Mouse (Mus musculus) liver, embryonic 11.5 days (tissue): ENCODE measurements around the gene Wnt3. TPM values are rescaled to one million over a fixed set of nuclear protein-coding genes. Genes with fewer than 3 reads are reported as not detected.
A peak's percentile ranks its signal among the peaks of the same experiment; 100 is the strongest.

ENCODE experiments used
- ATAC-seq: fragments of 200-750 bp; cut with Nextera tagmentation; replicated peaks from 2 replicates; pipeline ENCODE4 v1.8.0; 2017; ENCODE audit warnings: moderate number of reproducible peaks, mild to moderate bottlenecking, moderate TSS enrichment, moderate library complexity; ENCODE audit not compliant: low FRiP score
- DNase-seq: peaks from one replicate; pipeline ENCODE4 v3.0.0-alpha.2; 2017; ENCODE audit warnings: low spot score
- H3K27ac ChIP-seq: fragments of 300-500 bp; sonication (generic); 2 replicates; pipeline ENCODE4 v1.5.1; 2014; ENCODE audit warnings: mild to moderate bottlenecking, low read depth, low read length, control low read depth
- H3K27me3 ChIP-seq: fragments of 300-500 bp; sonication (generic); replicated peaks from 2 replicates; pipeline ENCODE4 v1.6.1; 2014; ENCODE audit warnings: low read length, mixed read lengths; ENCODE audit not compliant: control insufficient read depth, insufficient read depth
- H3K36me3 ChIP-seq: fragments of 300-500 bp; sonication (generic); 2 replicates; pipeline ENCODE4 v1.6.1; 2014; ENCODE audit warnings: mild to moderate bottlenecking, low read length, moderate library complexity, mixed read lengths; ENCODE audit not compliant: control insufficient read depth, insufficient read depth
- H3K4me1 ChIP-seq: fragments of 300-500 bp; sonication (generic); replicated peaks from 2 replicates; pipeline ENCODE4 v1.6.1; 2014; ENCODE audit warnings: low read length, mixed read lengths; ENCODE audit not compliant: control insufficient read depth, insufficient read depth
- H3K4me2 ChIP-seq: fragments of 300-500 bp; sonication (generic); 2 replicates; pipeline ENCODE4 v1.6.1; 2014; ENCODE audit warnings: mild to moderate bottlenecking, control low read depth, moderate library complexity
- H3K4me3 ChIP-seq: fragments of 300-500 bp; sonication (generic); 2 replicates; pipeline ENCODE4 v1.5.1; 2014; ENCODE audit warnings: low read depth, low read length, control low read depth
- H3K9ac ChIP-seq: fragments of 300-500 bp; sonication (generic); 2 replicates; pipeline ENCODE4 v1.6.1; 2014; ENCODE audit warnings: low read depth, low read length, control low read depth
- H3K9me3 ChIP-seq: fragments of 300-500 bp; sonication (generic); 2 replicates; pipeline ENCODE4 v1.6.1; 2016; ENCODE audit warnings: low read length, inconsistent platforms, mixed read lengths; ENCODE audit not compliant: control insufficient read depth
- WGBS: fragments of 180-500 bp; shearing (Covaris S2); extraction: QIAGEN DNeasy Blood & Tissue Kit; methylation state at CpG from one replicate; pipeline ENCODE4 v1.1.7; 2014; 5-methylcytosine and 5-hydroxymethylcytosine counted together
- polyA plus RNA-seq: library from polyadenylated mRNA; unstranded; fragments of >200 nt; fragmentation: Nextera tagmentation; extraction: Ambion mirVana; gene quantifications from 2 replicates; pipeline ENCODE4 v1.2.1, GENCODE M21; 2014

The Wnt3 gene
- polyA plus RNA-seq, 1 experiment from 2014 or later: 0.47 TPM

DNA sequence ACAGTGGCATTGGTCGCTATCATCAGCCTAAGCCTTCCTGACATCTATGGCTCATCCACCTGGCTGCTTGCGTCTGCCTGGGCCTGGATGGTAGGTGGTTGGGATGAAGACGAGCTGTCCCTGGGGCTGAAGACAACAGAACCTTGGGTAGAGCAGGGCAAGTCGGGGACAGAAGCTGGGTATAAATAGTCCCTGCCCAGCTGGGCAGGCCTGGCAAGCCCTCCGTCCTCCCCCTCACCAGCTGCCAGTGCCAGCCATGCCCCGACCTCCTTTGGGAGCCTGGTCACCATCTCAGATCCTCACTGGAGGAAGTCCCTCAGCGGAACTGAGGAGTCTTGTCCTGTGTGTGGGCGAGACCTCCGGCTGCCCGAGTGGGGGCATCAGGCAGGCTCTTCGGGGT lies 30.2 kb downstream of the Wnt3 start:
- DNase-seq (no peak), ATAC-seq (no peak)
- no peak overlapping the region for H3K4me3 ChIP-seq
- no peak overlapping the region for H3K4me2 ChIP-seq
- H3K4me1 ChIP-seq: no peaks in the 10 kb centered on the region
- H3K36me3 ChIP-seq: no peaks in the 10 kb centered on the region
- no peak overlapping the region for H3K27ac ChIP-seq
- WGBS: 83% methylated on average over 11 of the region's 11 CpGs
- H3K9me3 ChIP-seq: no peaks in the 10 kb centered on the region
- H3K27me3 ChIP-seq: peaks cover 33% of the 10 kb centered on the region
- no peak overlapping the region for H3K9ac ChIP-seq

DNA sequence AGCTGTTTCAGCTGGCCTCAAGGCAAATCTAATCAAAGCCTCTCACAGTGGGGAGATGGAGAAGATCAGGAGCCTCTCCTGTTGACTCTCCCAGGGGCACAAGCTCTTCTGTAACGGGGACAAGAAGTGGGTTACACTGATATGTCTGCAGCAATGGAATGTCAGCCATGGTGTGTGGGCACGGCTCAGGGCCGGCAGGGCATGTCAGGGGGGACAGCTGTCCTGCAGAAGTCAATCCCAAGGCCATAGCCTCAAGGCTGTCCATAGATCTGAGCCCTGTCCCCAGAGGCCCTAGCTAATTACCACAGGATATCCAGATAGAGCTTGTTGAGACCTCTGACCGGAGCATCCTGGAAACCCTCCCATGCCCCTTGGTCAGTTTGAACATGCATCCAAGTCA lies 30.9 kb downstream of the Wnt3 start:
- 66% methylated on average over 4 of the region's 4 CpGs for WGBS

DNA sequence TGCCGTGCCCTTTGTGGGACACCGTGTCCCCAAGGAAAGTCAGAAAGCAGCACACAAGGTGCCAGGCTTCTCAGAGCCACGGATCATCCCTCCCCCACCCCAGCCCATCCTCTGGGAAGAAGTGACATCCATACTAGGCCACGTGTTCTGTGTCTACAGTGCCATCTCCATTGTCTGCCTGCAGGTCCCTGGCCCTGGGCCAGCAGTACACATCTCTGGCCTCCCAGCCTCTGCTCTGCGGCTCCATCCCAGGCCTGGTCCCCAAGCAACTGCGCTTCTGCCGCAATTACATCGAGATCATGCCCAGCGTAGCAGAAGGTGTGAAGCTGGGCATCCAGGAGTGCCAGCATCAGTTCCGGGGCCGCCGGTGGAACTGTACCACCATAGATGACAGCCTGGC lies 34.0 kb downstream of the Wnt3 start:
- no peak overlapping the region for H3K9ac ChIP-seq
- H3K4me3 ChIP-seq: no peak overlapping the region
- H3K27me3 ChIP-seq: peaks cover 67% of the 10 kb centered on the region
- 46% methylated on average over 12 of the region's 12 CpGs for WGBS
- no peaks in the 10 kb centered on the region for H3K9me3 ChIP-seq
- H3K4me1 ChIP-seq: 0 out of 2 replicates have a peak, but pooled peaks cover 2% of the 10 kb centered on the region
- no peak overlapping the region for H3K4me2 ChIP-seq
- no peaks in the 10 kb centered on the region for H3K36me3 ChIP-seq
- DNase-seq: no peak
- H3K27ac ChIP-seq: no peak overlapping the region
- no peak for ATAC-seq

More for the DNA sequence above, 30.9 kb downstream of the Wnt3 start:
- H3K4me3 ChIP-seq: no peak overlapping the region
- H3K9ac ChIP-seq: no peak overlapping the region
- H3K4me2 ChIP-seq: no peak overlapping the region
- peaks cover 40% of the 10 kb centered on the region for H3K27me3 ChIP-seq
- ATAC-seq (no peak), DNase-seq (no peak)
- no peaks in the 10 kb centered on the region for H3K36me3 ChIP-seq
- no peak overlapping the region for H3K27ac ChIP-seq
- no peaks in the 10 kb centered on the region for H3K4me1 ChIP-seq
- no peaks in the 10 kb centered on the region for H3K9me3 ChIP-seq

- 8% methylated on average over 29 of the region's 29 CpGs for WGBS
- Histone ChIP-seq H3K4me3 (peak overlapping the region; percentile 61), H3K27me3 (peaks cover 76% of the 10 kb centered on the region), H3K27ac (no peak overlapping the region), H3K36me3 (no peaks in the 10 kb centered on the region), H3K9ac (no peak overlapping the region), H3K9me3 (no peaks in the 10 kb centered on the region), H3K4me2 (peak overlapping the region; percentile 94), H3K4me1 (0 out of 2 replicates have a peak, but pooled peaks cover 2% of the 10 kb centered on the region)
- ATAC-seq (no peak), DNase-seq (no peak)
Measured at GRCm38 (mm10) chr11:103808771-103809610, 35.0 kb downstream of the Wnt3 start.

GRCm38 (mm10) chr11:103809611-103810598 lies 36.0 kb downstream of the Wnt3 start:
- peaks cover 10% of the 10 kb centered on the region for H3K4me1 ChIP-seq
- peak overlapping the region; percentile 61 for H3K4me3 ChIP-seq
- no peak overlapping the region for H3K27ac ChIP-seq
- peak overlapping the region; percentile 94 for H3K4me2 ChIP-seq
- peaks cover 76% of the 10 kb centered on the region for H3K27me3 ChIP-seq
- peak; percentile 46 for DNase-seq
- H3K9me3 ChIP-seq: no peaks in the 10 kb centered on the region
- ATAC-seq: no peak
- H3K36me3 ChIP-seq: no peaks in the 10 kb centered on the region
- H3K9ac ChIP-seq: 0 out of 2 replicates have a peak overlapping the region, but pooled peaks have one; percentile 30
- WGBS: under 1% methylated on average over 96 of the region's 107 CpGs

GRCm38 (mm10) chr11:103810631-103811030 lies 36.7 kb downstream of the Wnt3 start:
- Histone ChIP-seq H3K36me3 (no peaks in the 10 kb centered on the region), H3K4me3 (peak overlapping the region; percentile 61), H3K4me2 (peak overlapping the region; percentile 94), H3K9me3 (no peaks in the 10 kb centered on the region), H3K9ac (no peak overlapping the region), H3K4me1 (peaks cover 11% of the 10 kb centered on the region), H3K27me3 (peaks cover 76% of the 10 kb centered on the region), H3K27ac (no peak overlapping the region)
- DNase-seq: no peak
- no peak for ATAC-seq
- WGBS: 34% methylated on average over 12 of the region's 12 CpGs

DNA sequence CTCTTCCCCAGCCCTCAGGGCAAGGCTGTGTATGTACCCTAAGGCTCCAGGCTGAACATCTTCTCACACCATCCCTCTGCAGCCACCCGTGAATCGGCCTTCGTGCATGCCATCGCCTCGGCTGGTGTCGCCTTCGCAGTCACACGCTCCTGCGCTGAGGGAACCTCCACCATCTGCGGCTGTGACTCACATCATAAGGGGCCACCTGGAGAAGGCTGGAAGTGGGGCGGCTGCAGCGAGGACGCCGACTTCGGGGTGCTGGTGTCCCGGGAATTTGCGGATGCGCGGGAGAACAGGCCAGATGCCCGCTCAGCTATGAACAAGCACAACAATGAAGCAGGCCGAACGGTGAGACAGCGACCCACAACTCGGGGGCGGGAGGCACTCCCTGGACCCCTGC lies 37.3 kb downstream of the Wnt3 start:
- no peak overlapping the region for H3K9ac ChIP-seq
- H3K4me1 ChIP-seq: peaks cover 11% of the 10 kb centered on the region
- no peaks in the 10 kb centered on the region for H3K36me3 ChIP-seq
- peaks cover 75% of the 10 kb centered on the region for H3K27me3 ChIP-seq
- no peak for ATAC-seq
- H3K4me3 ChIP-seq: no peak overlapping the region
- no peak for DNase-seq
- no peak overlapping the region for H3K27ac ChIP-seq
- H3K9me3 ChIP-seq: no peaks in the 10 kb centered on the region
- H3K4me2 ChIP-seq: no peak overlapping the region
- 85% methylated on average over 25 of the region's 25 CpGs for WGBS

- Histone ChIP-seq H3K9me3 (no peaks in the 10 kb centered on the region), H3K9ac (no peak overlapping the region), H3K4me1 (peaks cover 11% of the 10 kb centered on the region), H3K4me3 (no peak overlapping the region), H3K27ac (no peak overlapping the region), H3K4me2 (no peak overlapping the region), H3K27me3 (peaks cover 40% of the 10 kb centered on the region), H3K36me3 (no peaks in the 10 kb centered on the region)
- DNase-seq: no peak
- ATAC-seq: peak; percentile 56
- 11% methylated on average over 3 of the region's 3 CpGs for WGBS
Measured at GRCm38 (mm10) chr11:103814808-103815207, 40.9 kb downstream of the Wnt3 start.
